Mouse (Mus musculus): ENCODE results near the gene Hbq1b.

DNA sequence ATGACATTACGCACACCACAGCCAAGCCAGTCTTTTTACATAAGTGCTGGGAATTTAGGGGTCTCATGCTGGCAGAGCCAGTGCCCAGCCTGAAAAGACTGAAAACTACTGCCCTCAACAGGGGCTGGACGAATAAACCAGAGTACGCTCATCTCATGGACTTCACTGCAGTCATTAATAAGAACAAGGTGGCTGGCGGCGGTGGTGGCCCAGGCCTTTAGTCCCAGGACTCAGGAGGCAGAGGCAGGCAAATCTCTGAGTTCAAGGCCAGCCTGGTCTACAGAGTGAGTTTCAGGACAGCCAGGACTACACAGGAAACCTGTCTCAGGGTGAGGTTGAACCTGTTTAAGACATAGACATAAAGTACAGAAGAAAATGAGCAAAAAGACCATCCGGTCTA, 20.6 kb upstream of the Hbq1b start:
- TF ChIP-seq POLR2A (IDR thresholded peaks at IDR 0.05; ENCODE audit: borderline replicate concordance, insufficient read depth, low read length): no peak
- no peak for TF ChIP-seq CTCF (IDR thresholded peaks at IDR 0.05; ENCODE audit: borderline replicate concordance, insufficient read depth, low read depth, low read length)

All from cerebellum, adult 2 months (tissue).